In genomic region chr1:138157008-138157407, GRCm38 (mm10) we compare ENCODE assay signal across 29 mouse cellular contexts. TPM values are rescaled to one million over a fixed set of nuclear protein-coding genes. Genes with fewer than 3 reads are reported as not detected.
DNase-seq lines count a peak whose midpoint lies in the region; ATAC-seq and TF ChIP-seq lines count a peak whose summit lies in the region.
"Had no signal": no experiment of that assay in that cellular context is flagged by ENCODE, and none has a peak within 500 bp of the region (broad histone marks: within the 10 kb centered on the region; RNA-seq: fewer than 3 reads in every experiment).

No protein-coding gene starts in this region.

- H3K9ac ChIP-seq in kidney, embryonic 16.5 days (replicated peaks; ENCODE audit: low read length) = no peak overlapping the region
- H3K9ac ChIP-seq: embryonic facial prominence, embryonic 13.5 days; forebrain, embryonic 12.5 days; heart, embryonic 13.5 days; hindbrain, embryonic 14.5 days; intestine, embryonic 15.5 days; limb, embryonic 15.5 days; liver, embryonic 14.5 days; lung, embryonic 14.5 days; stomach, embryonic 15.5 days had no signal

- no peak overlapping the region for H3K4me2 ChIP-seq in kidney, embryonic 16.5 days (replicated peaks; ENCODE audit: low read depth, low read length)
- H3K4me2 ChIP-seq: embryonic facial prominence, embryonic 13.5 days; forebrain, embryonic 12.5 days; heart, embryonic 13.5 days; hindbrain, embryonic 14.5 days; intestine, embryonic 15.5 days; limb, embryonic 15.5 days; lung, embryonic 14.5 days; stomach, embryonic 15.5 days had no signal

- H3K27ac ChIP-seq in bone marrow macrophage, adult 2 months (ENCODE audit: insufficient read depth, low read depth, low read length) = peak overlapping the region; percentile 90; the same call in 1 of the 2 replicates
- H3K27ac ChIP-seq in kidney, embryonic 16.5 days (ENCODE audit: low read length) = no peak overlapping the region
- H3K27ac ChIP-seq: embryonic facial prominence, embryonic 13.5 days; forebrain, embryonic 12.5 days; heart, adult 2 months; heart, embryonic 13.5 days; hindbrain, embryonic 14.5 days; intestine, embryonic 15.5 days; left cerebral cortex, adult 2 months; limb, embryonic 15.5 days; liver, embryonic 14.5 days; stomach, embryonic 15.5 days had no signal

- WGBS in kidney, embryonic 16.5 days = 76% methylated on average over 3 of the region's 3 CpGs

- no peaks in the 10 kb centered on the region for H3K9me3 ChIP-seq in kidney, embryonic 16.5 days (ENCODE audit: low read length)
- H3K9me3 ChIP-seq: embryonic facial prominence, embryonic 13.5 days; forebrain, embryonic 12.5 days; heart, embryonic 13.5 days; intestine, embryonic 15.5 days; limb, embryonic 15.5 days; stomach, embryonic 15.5 days had no signal

- H3K4me3 ChIP-seq in bone marrow macrophage, adult 2 months (ENCODE audit: insufficient read depth, low read length) = no peak overlapping the region
- H3K4me3 ChIP-seq in kidney, embryonic 16.5 days (ENCODE audit: low read length) = no peak overlapping the region
- H3K4me3 ChIP-seq: embryonic facial prominence, embryonic 13.5 days; erythroblast, embryonic 14.5 days; forebrain, embryonic 12.5 days; heart, adult 2 months; heart, embryonic 13.5 days; intestine, embryonic 15.5 days; left cerebral cortex, adult 2 months; limb, embryonic 15.5 days; stomach, embryonic 15.5 days had no signal

- TF ChIP-seq POLR2A in bone marrow macrophage, adult 2 months (IDR thresholded peaks at IDR 0.05; ENCODE audit: borderline replicate concordance, low read depth, low read length) = no peak

- TF ChIP-seq CTCF in bone marrow macrophage, adult 2 months (IDR thresholded peaks at IDR 0.05; ENCODE audit: low read depth, low read length) = no peak

- no peaks in the 10 kb centered on the region for H3K27me3 ChIP-seq in kidney, embryonic 16.5 days (ENCODE audit: insufficient read depth, low read length)
- H3K27me3 ChIP-seq: embryonic facial prominence, embryonic 13.5 days; forebrain, embryonic 12.5 days; heart, embryonic 13.5 days; intestine, embryonic 15.5 days; limb, embryonic 15.5 days; stomach, embryonic 15.5 days had no signal

- peaks cover 54% of the 10 kb centered on the region for H3K4me1 ChIP-seq in bone marrow macrophage, adult 2 months (ENCODE audit: control insufficient read depth, insufficient read depth, low read length)
- H3K4me1 ChIP-seq in kidney, embryonic 16.5 days (ENCODE audit: insufficient read depth, low read length) = no peaks in the 10 kb centered on the region
- H3K4me1 ChIP-seq: embryonic facial prominence, embryonic 13.5 days; forebrain, embryonic 12.5 days; heart, embryonic 13.5 days; intestine, embryonic 15.5 days; limb, embryonic 15.5 days; stomach, embryonic 15.5 days had no signal

- ATAC-seq in kidney, embryonic 16.5 days (ENCODE audit: low FRiP score, low TSS enrichment) = no peak
- ATAC-seq: intestine, embryonic 15.5 days; midbrain, embryonic 16.5 days had no signal

- DNase-seq in CD4-positive, CD25-positive, alpha-beta regulatory T cell, adult 2 months (ENCODE audit: low read depth, low spot score) = peak; percentile 70
- peak; percentile 38 to 71 for DNase-seq in thymus, adult 18-20 months
- DNase-seq in thymus, postnatal 36 days = peak; percentile 55 to 70
- no peak for DNase-seq in lung, postnatal 25 days (ENCODE audit: low spot score)
- DNase-seq in heart, postnatal 14 days = no peak
- DNase-seq: cerebellum, adult 18-20 months; cerebellum, postnatal 25 days; embryo, embryonic 11 days; gastrocnemius, postnatal 36 days; heart, adult 2 months; heart, postnatal 36 days; kidney, adult 9 months; kidney, postnatal 25 days; left cerebral cortex, postnatal 4 days; lung, embryonic 14.5 days; lung, postnatal 36 days had no signal

- no peaks in the 10 kb centered on the region for H3K36me3 ChIP-seq in kidney, embryonic 16.5 days (ENCODE audit: insufficient read depth, low read length)
- H3K36me3 ChIP-seq: embryonic facial prominence, embryonic 13.5 days; forebrain, embryonic 12.5 days; heart, embryonic 13.5 days; intestine, embryonic 15.5 days; limb, embryonic 15.5 days; stomach, embryonic 15.5 days had no signal

- intact Hi-C loops in heart, postnatal 14 days (cut with DNase I) = no loop called here

RNA-seq across cellular contexts. Expression of gene Ptprc, which starts 18.5 kb away (rescaled TPM):
- 565 and 582 TPM in 2 replicates for polyA plus RNA-seq in bone marrow macrophage, adult 2 months (2012; ENCODE audit: insufficient read depth, insufficient read length, missing spikeins)
- polyA plus RNA-seq in kidney, embryonic 16.5 days (2015; fragmentation: Nextera tagmentation; extraction: Ambion mirVana) = 5.0 and 5.6 TPM in 2 replicates
- 10 to 100 TPM in 1 of 2 experiments, 1 to 10 TPM in 1; 4.9 to 19.1 TPM for total RNA-seq in heart, postnatal 14 days (2021)
- polyA plus RNA-seq: erythroblast, embryonic 14.5 days had no signal

Comparison
In these comparisons a context has a peak if more than half of its experiments do, and no peak if none do; other contexts are left out.
1. DNase-seq: peak in CD4-positive, CD25-positive, alpha-beta regulatory T cell, adult 2 months (single experiment), thymus, adult 18-20 months (2 of 2) and thymus, postnatal 36 days (2 of 2); none in lung, postnatal 25 days (single experiment) and heart, postnatal 14 days (0 of 2).
2. RNA of gene Ptprc, which starts 18.5 kb away (polyA plus RNA-seq): 565 to 582 TPM in bone marrow macrophage, adult 2 months; 5.0 to 5.6 TPM in kidney, embryonic 16.5 days; every median in the first group is over 10 times any median in the second.